11 mouse cellular contexts compared by ENCODE assay signal in the genomic region with DNA sequence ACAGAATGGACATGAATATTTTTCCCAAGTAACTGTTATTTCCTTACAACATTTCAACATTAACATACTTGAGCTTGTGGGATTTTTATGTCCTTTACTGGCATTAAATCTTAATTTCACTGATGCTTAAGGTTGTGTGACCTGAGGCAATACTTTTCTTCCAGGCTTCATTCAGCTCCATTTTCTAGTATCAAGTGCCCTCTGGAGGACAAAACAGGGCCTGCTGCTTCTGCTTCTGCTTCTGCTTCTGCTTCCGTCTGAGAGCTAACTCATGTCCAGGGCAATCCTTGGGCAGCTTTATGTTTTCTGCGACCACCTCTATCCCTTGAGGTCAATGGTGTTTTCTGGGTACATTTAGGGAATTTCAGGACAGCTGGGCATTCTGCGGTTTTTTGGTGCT. TPM values are rescaled to one million over a fixed set of nuclear protein-coding genes. Genes with fewer than 3 reads are reported as not detected.
DNase-seq lines count a peak whose midpoint lies in the region; ATAC-seq lines count a peak whose summit lies in the region.
"Had no signal": no experiment of that assay in that cellular context is flagged by ENCODE, and none has a peak within 500 bp of the region (broad histone marks: within the 10 kb centered on the region; RNA-seq: fewer than 3 reads in every experiment).

No protein-coding gene starts in this region.

- 0 out of 2 replicates have a peak, but pooled peaks cover 4% of the 10 kb centered on the region for H3K4me1 ChIP-seq in heart, embryonic 11.5 days (ENCODE audit: control insufficient read depth, insufficient read depth, low read length)
- H3K4me1 ChIP-seq in midbrain, embryonic 14.5 days (ENCODE audit: control insufficient read depth, insufficient read depth, low read length) = peaks cover 4% of the 10 kb centered on the region; the same call in 1 of the 2 replicates
- 0 out of 2 replicates have a peak, but pooled peaks cover 6% of the 10 kb centered on the region for H3K4me1 ChIP-seq in midbrain, embryonic 10.5 days
- H3K4me1 ChIP-seq: embryonic facial prominence, embryonic 12.5 days had no signal

- no peaks in the 10 kb centered on the region for H3K9me3 ChIP-seq in heart, embryonic 11.5 days (replicated peaks; ENCODE audit: control insufficient read depth, low read length)
- H3K9me3 ChIP-seq in midbrain, embryonic 14.5 days (ENCODE audit: control insufficient read depth, low read length) = no peaks in the 10 kb centered on the region
- no peaks in the 10 kb centered on the region; the same call in 1 of the 2 replicates for H3K9me3 ChIP-seq in midbrain, embryonic 10.5 days (replicated peaks)
- H3K9me3 ChIP-seq: embryonic facial prominence, embryonic 12.5 days had no signal

- H3K27ac ChIP-seq in heart, embryonic 11.5 days (ENCODE audit: low read depth, low read length) = no peak overlapping the region
- no peak overlapping the region for H3K27ac ChIP-seq in midbrain, embryonic 14.5 days (replicated peaks; ENCODE audit: low read depth, low read length)
- H3K27ac ChIP-seq in midbrain, embryonic 10.5 days (replicated peaks) = no peak overlapping the region
- H3K27ac ChIP-seq: embryonic facial prominence, embryonic 12.5 days had no signal

- H3K27me3 ChIP-seq in heart, embryonic 11.5 days (ENCODE audit: control insufficient read depth, insufficient read depth, low read length) = no peaks in the 10 kb centered on the region
- no peaks in the 10 kb centered on the region for H3K27me3 ChIP-seq in midbrain, embryonic 14.5 days (ENCODE audit: control insufficient read depth, insufficient read depth, low read length)
- no peaks in the 10 kb centered on the region for H3K27me3 ChIP-seq in midbrain, embryonic 10.5 days (ENCODE audit: low read depth, poor library complexity, severe bottlenecking)
- H3K27me3 ChIP-seq: embryonic facial prominence, embryonic 12.5 days had no signal

- H3K9ac ChIP-seq in heart, embryonic 11.5 days (ENCODE audit: low read depth, low read length) = no peak overlapping the region
- H3K9ac ChIP-seq in midbrain, embryonic 14.5 days (replicated peaks; ENCODE audit: low read length) = no peak overlapping the region
- H3K9ac ChIP-seq: embryonic facial prominence, embryonic 12.5 days had no signal

- WGBS in heart, embryonic 11.5 days (ENCODE audit: insufficient replicate concordance) = 73% methylated on average over 3 of the region's 3 CpGs
- WGBS in midbrain, embryonic 14.5 days = 73% methylated on average over 3 of the region's 3 CpGs
- 77% methylated on average over 3 of the region's 3 CpGs for WGBS in midbrain, embryonic 10.5 days

- no peak overlapping the region for H3K4me2 ChIP-seq in heart, embryonic 11.5 days
- H3K4me2 ChIP-seq in midbrain, embryonic 14.5 days (ENCODE audit: low read length) = no peak overlapping the region
- H3K4me2 ChIP-seq: embryonic facial prominence, embryonic 12.5 days had no signal

- DNase-seq in heart, adult 8-10 months (ENCODE audit: low spot score) = peak; percentile 46
- peak; percentile 79 for DNase-seq in midbrain, embryonic 14.5 days
- no peak for DNase-seq in midbrain, embryonic 10.5 days (ENCODE audit: low spot score)
- peak; percentile 58 for DNase-seq in ZHBTc4 (ENCODE audit: low read depth, low spot score)
- DNase-seq in kidney, postnatal 10 days = peak; percentile 75
- peak; percentile 63 for DNase-seq in thymus, postnatal 4 days
- DNase-seq in left cerebral cortex, adult 11 months (ENCODE audit: low spot score) = no peak

- peaks cover 4% of the 10 kb centered on the region; the same call in 1 of the 2 replicates for H3K36me3 ChIP-seq in heart, embryonic 11.5 days (ENCODE audit: control insufficient read depth, insufficient read depth, low read length)
- peaks cover 17% of the 10 kb centered on the region for H3K36me3 ChIP-seq in midbrain, embryonic 14.5 days (ENCODE audit: control insufficient read depth, insufficient read depth, low read length)
- H3K36me3 ChIP-seq in midbrain, embryonic 10.5 days = peaks cover 59% of the 10 kb centered on the region

- no peak overlapping the region for H3K4me3 ChIP-seq in heart, embryonic 11.5 days (ENCODE audit: low read depth, low read length)
- no peak overlapping the region for H3K4me3 ChIP-seq in midbrain, embryonic 14.5 days (replicated peaks; ENCODE audit: low read depth, low read length)
- no peak overlapping the region for H3K4me3 ChIP-seq in midbrain, embryonic 10.5 days
- H3K4me3 ChIP-seq: embryonic facial prominence, embryonic 12.5 days had no signal

- no peak for ATAC-seq in heart, embryonic 11.5 days (replicated peaks; ENCODE audit: insufficient number of reproducible peaks, low FRiP score, low TSS enrichment)
- ATAC-seq in midbrain, embryonic 14.5 days (ENCODE audit: low FRiP score, low TSS enrichment) = no peak

RNA-seq across cellular contexts. Expression of gene 1700003F12Rik, which starts 7.2 kb away (rescaled TPM):
- total RNA-seq in heart, adult 8-10 months (2022) = not detected
- polyA plus RNA-seq in heart, embryonic 11.5 days (2014; fragmentation: Nextera tagmentation; extraction: Ambion mirVana) = 0.89 and 1.4 TPM in 2 replicates
- 1.1 and 2.1 TPM in 2 replicates for polyA plus RNA-seq in midbrain, embryonic 14.5 days (2014; fragmentation: Nextera tagmentation; extraction: Ambion mirVana)
- 4.4 and 5.1 TPM in 2 replicates for polyA plus RNA-seq in midbrain, embryonic 10.5 days (2016; fragmentation: Nextera tagmentation; extraction: Ambion mirVana)

RNA-seq across cellular contexts. Expression of gene Actl10, which starts 11.9 kb away (rescaled TPM):
- total RNA-seq in heart, adult 8-10 months (2022) = not detected
- polyA plus RNA-seq in heart, embryonic 11.5 days (2014; fragmentation: Nextera tagmentation; extraction: Ambion mirVana) = not detected in 2 replicates
- 0.19 and 0.28 TPM in 2 replicates for polyA plus RNA-seq in midbrain, embryonic 14.5 days (2014; fragmentation: Nextera tagmentation; extraction: Ambion mirVana)
- polyA plus RNA-seq in midbrain, embryonic 10.5 days (2016; fragmentation: Nextera tagmentation; extraction: Ambion mirVana) = 0.81 and 0.98 TPM in 2 replicates
- total RNA-seq: layer of hippocampus, postnatal 14 days; neutrophil, adult 5-6 weeks had no signal

RNA-seq across cellular contexts. Expression of gene Necab3, which starts 19.0 kb away (rescaled TPM):
- 1 to 10 TPM in 1 of 4 experiments, under 1 TPM in 3; 0.25 to 1.2 (median 0.60) TPM for total RNA-seq in heart, adult 8-10 months (2022)
- polyA plus RNA-seq in heart, embryonic 11.5 days (2014; fragmentation: Nextera tagmentation; extraction: Ambion mirVana) = 1.2 and 1.4 TPM in 2 replicates
- polyA plus RNA-seq in midbrain, embryonic 14.5 days (2014; fragmentation: Nextera tagmentation; extraction: Ambion mirVana) = 15.1 and 16.0 TPM in 2 replicates
- polyA plus RNA-seq in midbrain, embryonic 10.5 days (2016; fragmentation: Nextera tagmentation; extraction: Ambion mirVana) = 5.2 and 7.6 TPM in 2 replicates
- total RNA-seq: neutrophil, adult 5-6 weeks had no signal

RNA-seq across cellular contexts. Expression of gene E2f1, which starts 30.0 kb away (rescaled TPM):
- total RNA-seq in heart, adult 8-10 months (2022) = 1 to 10 TPM in 1 of 4 experiments, under 1 TPM in 3; 0.25 to 1.2 (median 0.47) TPM
- polyA plus RNA-seq in heart, embryonic 11.5 days (2014; fragmentation: Nextera tagmentation; extraction: Ambion mirVana) = 6.5 and 7.8 TPM in 2 replicates
- 3.1 and 3.2 TPM in 2 replicates for polyA plus RNA-seq in midbrain, embryonic 14.5 days (2014; fragmentation: Nextera tagmentation; extraction: Ambion mirVana)
- polyA plus RNA-seq in midbrain, embryonic 10.5 days (2016; fragmentation: Nextera tagmentation; extraction: Ambion mirVana) = 34.9 and 35.5 TPM in 2 replicates

Comparison
In these comparisons a context has a peak if more than half of its experiments do, and no peak if none do; other contexts are left out.
1. DNase-seq: peak in heart, adult 8-10 months (single experiment), midbrain, embryonic 14.5 days (single experiment), ZHBTc4 (single experiment), kidney, postnatal 10 days (single experiment) and thymus, postnatal 4 days (single experiment); none in midbrain, embryonic 10.5 days (single experiment) and left cerebral cortex, adult 11 months (single experiment).